Mouse (Mus musculus): ENCODE results near the gene P2rx7.

Gene P2rx7

DNA sequence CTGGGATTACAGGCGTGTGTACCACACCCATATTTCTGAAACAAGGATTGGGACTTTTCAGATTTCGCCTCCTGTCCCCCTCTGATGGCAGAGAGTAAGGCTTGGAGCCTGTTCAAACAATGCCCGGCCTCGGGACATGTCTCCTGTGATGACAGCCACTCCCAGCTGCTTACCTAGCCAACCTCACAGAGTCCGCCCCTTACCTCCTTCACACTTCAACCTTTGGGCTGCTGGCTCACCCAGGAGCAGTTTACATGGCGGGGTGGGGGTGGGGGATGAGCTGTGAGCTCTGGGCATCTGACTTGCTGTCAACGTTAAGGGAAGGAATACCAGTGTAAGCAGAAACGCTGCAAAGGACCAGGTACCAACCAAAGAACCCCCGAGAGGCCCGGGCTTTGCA lies 87.1 kb downstream of the P2rx7 start:
- no peak for DNase-seq (ENCODE audit: low spot score in 2 of 2)

DNA sequence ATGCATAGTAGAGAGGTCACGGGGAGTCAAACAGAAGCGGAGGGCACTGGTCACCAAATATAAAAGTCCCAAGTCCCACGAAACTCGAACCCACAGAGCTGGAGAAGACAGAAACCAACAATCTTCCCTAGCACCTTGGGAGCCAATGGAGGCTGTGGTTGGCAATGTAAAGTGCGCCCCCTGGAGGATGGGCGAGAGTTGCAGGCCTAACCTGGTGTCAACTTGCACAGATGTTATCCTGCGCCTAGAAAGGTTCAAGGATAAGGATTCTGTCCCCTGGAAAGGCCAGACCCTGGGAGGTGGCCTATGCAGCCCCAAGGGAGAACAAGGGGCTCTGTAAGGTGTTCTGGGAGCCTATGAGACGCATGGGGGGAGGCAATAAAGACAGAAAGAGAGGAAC lies 87.6 kb downstream of the P2rx7 start:
- peak; percentile 76 to 92 for DNase-seq (ENCODE audit: low spot score in 2 of 2)

DNA sequence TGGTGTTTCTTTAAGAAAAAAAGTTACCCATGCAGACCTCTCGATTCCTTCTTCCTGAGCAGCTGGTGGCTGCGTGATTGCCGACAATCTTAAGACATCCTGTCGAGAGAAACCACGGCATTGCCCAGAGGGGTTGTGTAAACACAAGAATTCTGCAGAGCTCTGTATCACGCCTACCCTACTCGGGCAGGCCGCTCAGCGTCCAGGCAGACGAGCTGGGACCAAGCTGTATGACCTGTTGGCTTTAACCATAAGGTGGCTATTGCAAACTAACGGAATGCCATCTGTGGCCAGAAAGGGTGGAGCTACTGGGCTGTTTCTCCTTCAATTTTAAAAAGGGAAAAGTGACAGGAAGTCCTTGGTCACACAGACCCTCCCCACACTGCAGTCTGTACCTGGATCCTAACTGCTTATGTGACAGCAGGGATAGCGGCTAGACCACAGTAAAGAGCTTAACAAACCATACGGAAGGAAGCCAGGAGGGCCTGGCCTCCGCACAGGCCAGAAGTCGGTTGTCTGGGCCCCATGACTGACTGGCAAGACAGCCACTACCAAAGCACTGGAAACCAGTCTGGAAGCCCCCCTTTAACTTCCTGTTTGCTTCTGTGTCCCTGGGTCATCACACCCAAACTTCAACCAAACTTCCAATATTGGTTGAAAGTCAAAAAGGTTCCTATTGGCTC lies 88.4 kb downstream of the P2rx7 start:
- no peak for DNase-seq (ENCODE audit: low spot score in 2 of 2)

DNA sequence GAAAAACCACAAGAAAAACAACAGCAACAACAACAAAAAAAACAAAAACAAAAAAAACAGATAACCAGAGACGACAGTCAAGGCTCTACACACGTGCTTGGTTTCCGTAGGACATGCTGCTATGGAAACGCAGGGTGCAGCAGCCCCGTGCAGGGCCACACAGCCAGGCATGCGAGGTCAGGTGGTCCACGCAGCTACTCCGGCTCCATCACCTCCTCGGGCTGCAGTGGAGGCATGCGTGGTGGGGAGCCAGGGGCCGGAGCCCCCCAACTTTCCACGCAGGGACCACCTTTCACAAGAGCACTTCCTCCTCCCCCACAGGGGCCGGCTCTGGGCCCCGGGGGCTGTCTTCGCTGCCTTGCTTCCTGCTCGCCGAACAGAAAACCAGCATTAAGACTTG lies 90.2 kb downstream of the P2rx7 start:
- no peak for DNase-seq (ENCODE audit: low spot score in 2 of 2)

DNA sequence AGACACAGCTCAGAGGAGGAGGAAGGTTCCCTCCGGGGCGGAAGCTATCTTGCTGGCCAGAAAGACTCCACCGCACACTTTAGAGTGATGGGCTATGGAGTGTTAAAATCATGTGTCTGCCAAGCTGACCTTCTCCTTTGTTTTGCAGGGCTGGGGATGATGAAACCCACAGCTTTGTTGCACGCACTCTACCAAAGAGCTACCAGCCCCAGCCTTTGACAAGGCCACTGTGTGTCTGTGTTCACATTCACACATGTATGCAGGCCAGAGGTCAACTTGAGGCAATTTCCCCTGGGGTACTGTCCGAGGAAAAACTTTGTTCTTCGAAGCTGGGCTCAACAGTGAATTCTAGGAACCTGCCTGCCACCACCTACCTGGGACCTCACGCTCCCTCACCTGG lies 92.1 kb downstream of the P2rx7 start:
- no peak for DNase-seq (ENCODE audit: low spot score in 2 of 2)

DNA sequence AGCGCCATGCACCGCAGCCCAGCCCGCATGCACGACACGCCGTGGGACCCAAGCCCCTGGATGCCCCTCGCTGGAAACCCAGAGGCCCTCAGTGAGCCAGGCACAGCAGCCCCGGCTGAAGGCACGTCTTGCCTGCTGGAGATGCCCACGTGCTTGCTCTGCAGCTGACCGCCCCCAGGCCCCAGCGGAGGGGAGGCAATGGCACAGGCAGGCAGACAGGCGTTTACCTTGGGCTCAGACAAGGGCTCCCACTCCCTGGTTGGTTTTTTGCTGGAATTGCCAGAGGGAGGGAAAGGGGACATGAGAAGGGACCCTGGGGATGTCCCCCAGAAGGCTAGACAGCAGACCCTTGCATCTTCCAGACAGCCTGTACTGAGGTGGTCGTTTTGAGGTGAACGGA lies 93.0 kb downstream of the P2rx7 start:
- no peak for DNase-seq (ENCODE audit: low spot score in 2 of 2)

Data from spleen, postnatal 4 days (tissue).